Mouse (Mus musculus): ENCODE data around the gene Olfr474.
"Not testable (repeated sequence)": the region's sequence is repeated elsewhere in the genome, so short reads cannot be mapped to it uniquely, and the experiment has no call there.

Olfr474 gene

GRCm38 (mm10) chr7:107954343-107954742, at the start of gene Olfr474:
TSS of gene Olfr474 (plus strand) at chr7:107954643.
- DNase-seq, result no peak

- no peak for DNase-seq
Measured at GRCm38 (mm10) chr7:107930146-107930545, 24.3 kb upstream of the Olfr474 start, which contains the start of gene Olfr473. TSS of gene Olfr473 (plus strand) at chr7:107930446.

- not testable (repeated sequence) for DNase-seq
Measured at GRCm38 (mm10) chr7:107952539-107952938, 1.9 kb upstream of the Olfr474 start.

GRCm38 (mm10) chr7:107964503-107964902, 10.1 kb downstream of the Olfr474 start, which contains the start of gene Olfr476:
TSS of gene Olfr476 (plus strand) at chr7:107964803.
- no peak for DNase-seq

- no peak for DNase-seq
Measured at GRCm38 (mm10) chr7:107986393-107986792, 31.9 kb downstream of the Olfr474 start, which contains the start of gene Olfr477. TSS of gene Olfr477 (plus strand) at chr7:107986693.

Measured in thymus, postnatal 36 days (tissue).